Mouse (Mus musculus) embryonic fibroblast, embryonic 13.5 days (primary cell): ENCODE results near the gene Mast1.

Experiments used
- CTCF ChIP-seq: IDR thresholded peaks from 2 replicates; pipeline ENCODE4 v1.5.1; 2011; ENCODE audit warnings: mild to moderate bottlenecking, control low read depth, low read length, moderate library complexity, borderline replicate concordance; ENCODE audit not compliant: insufficient read depth
- POLR2A ChIP-seq: IDR thresholded peaks from 2 replicates; pipeline ENCODE4 v1.6.1; 2011; ENCODE audit warnings: low read depth, mild to moderate bottlenecking, control low read depth, low read length, moderate library complexity

- TF ChIP-seq POLR2A = no peak
- TF ChIP-seq CTCF = no peak
Observed at GRCm38 (mm10) chr8:84873016-84873415, 64.1 kb downstream of the Mast1 start.
